Mouse (Mus musculus): Measurements from ENCODE around the gene Slc25a27. TPM values are rescaled to one million over a fixed set of nuclear protein-coding genes. Genes with fewer than 3 reads are reported as not detected.
A peak's percentile ranks its signal among the peaks of the same experiment; 100 is the strongest.

The Slc25a27 gene
- polyA plus RNA-seq, 1 experiment from 2014 or later, result 14.0 TPM

DNA sequence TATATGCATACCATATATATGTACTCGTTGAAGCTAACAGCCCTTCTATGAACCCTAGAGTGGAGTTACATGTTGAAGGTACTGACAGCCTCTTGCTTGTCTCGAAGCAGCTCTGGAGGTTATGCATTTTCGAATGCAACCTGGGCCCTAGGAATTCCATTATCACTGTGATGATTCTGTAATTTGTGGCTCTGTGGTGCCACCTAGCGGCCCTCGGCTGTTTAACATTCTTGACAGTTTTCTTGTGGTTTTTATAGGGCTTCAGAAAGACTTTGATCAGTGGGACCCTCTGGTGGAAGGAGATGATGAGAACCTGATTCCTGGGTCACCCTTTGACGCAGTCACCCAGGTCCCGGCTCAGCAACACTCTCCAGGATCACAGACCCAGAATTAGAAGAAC is 55.4 kb downstream of the Slc25a27 start:
- H3K9ac ChIP-seq (ENCODE audit: low read length), result no peak overlapping the region
- no peak overlapping the region for H3K4me3 ChIP-seq (ENCODE audit: low read depth, low read length)
- no peaks in the 10 kb centered on the region for H3K9me3 ChIP-seq (ENCODE audit: control insufficient read depth, low read length)
- no peak overlapping the region for H3K27ac ChIP-seq (ENCODE audit: low read depth)
- DNase-seq (ENCODE audit: low spot score), result peak; percentile 92
- H3K36me3 ChIP-seq (ENCODE audit: control insufficient read depth, insufficient read depth, low read length), result no peaks in the 10 kb centered on the region
- H3K27me3 ChIP-seq (replicated peaks; ENCODE audit: control insufficient read depth, insufficient read depth, low read length), result no peaks in the 10 kb centered on the region
- no peak for ATAC-seq (replicated peaks; ENCODE audit: low FRiP score, low TSS enrichment, low read depth)
- no peaks in the 10 kb centered on the region for H3K4me1 ChIP-seq (replicated peaks; ENCODE audit: control insufficient read depth, insufficient read depth, low read length)
- 23% methylated on average over 7 of the region's 7 CpGs for WGBS
- no peak overlapping the region for H3K4me2 ChIP-seq (ENCODE audit: low read length)

DNA sequence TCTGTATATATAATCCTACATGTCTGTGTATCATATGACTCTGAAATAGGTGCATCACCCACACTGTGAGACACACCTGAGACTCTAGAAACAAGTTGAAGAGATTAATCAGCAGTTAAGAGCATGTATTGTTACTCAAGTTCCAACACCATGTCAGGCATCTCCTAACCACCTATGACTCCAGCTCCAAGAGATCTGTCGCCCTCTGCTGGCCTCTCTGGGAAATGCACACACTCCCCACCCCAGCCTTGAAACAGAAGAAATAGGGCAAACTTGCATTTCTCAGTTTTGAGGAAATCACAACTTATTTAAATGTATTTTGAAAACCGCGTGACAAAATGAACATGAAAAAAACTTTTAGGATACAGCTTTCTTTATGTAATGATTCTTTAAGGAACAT is 60.3 kb downstream of the Slc25a27 start:
- no peaks in the 10 kb centered on the region for H3K27me3 ChIP-seq (replicated peaks; ENCODE audit: control insufficient read depth, insufficient read depth, low read length)
- no peak overlapping the region for H3K27ac ChIP-seq (ENCODE audit: low read depth)
- no peak overlapping the region for H3K4me2 ChIP-seq (ENCODE audit: low read length)
- no peaks in the 10 kb centered on the region for H3K4me1 ChIP-seq (replicated peaks; ENCODE audit: control insufficient read depth, insufficient read depth, low read length)
- no peak for ATAC-seq (replicated peaks; ENCODE audit: low FRiP score, low TSS enrichment, low read depth)
- H3K9ac ChIP-seq (ENCODE audit: low read length), result no peak overlapping the region
- WGBS, result 16% methylated on average over 3 of the region's 3 CpGs
- no peaks in the 10 kb centered on the region for H3K9me3 ChIP-seq (ENCODE audit: control insufficient read depth, low read length)
- no peak overlapping the region for H3K4me3 ChIP-seq (ENCODE audit: low read depth, low read length)
- no peaks in the 10 kb centered on the region for H3K36me3 ChIP-seq (ENCODE audit: control insufficient read depth, insufficient read depth, low read length)
- DNase-seq (ENCODE audit: low spot score), result peak; percentile 92

DNA sequence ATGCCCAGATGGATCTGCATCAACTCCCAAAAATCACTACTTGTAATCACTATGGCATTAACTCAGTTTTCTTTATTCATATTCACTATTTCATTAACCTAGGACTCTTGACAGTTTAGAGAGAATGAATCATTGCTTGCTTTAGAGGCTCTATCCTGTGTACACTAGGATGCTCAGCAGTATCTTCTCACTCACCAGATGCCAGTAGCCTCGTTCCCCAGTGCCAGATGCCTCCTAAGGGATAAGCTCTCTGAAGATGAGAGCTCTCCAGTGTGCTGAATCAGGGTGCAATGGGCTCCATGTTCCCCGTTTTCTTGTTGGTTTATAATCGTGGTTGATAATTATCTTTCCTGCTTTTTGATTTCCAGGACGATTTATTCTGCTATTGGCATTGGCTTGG is 68.3 kb downstream of the Slc25a27 start:
- H3K4me1 ChIP-seq (replicated peaks; ENCODE audit: control insufficient read depth, insufficient read depth, low read length), result no peaks in the 10 kb centered on the region
- no peak overlapping the region for H3K4me3 ChIP-seq (ENCODE audit: low read depth, low read length)
- no peak for DNase-seq (ENCODE audit: low spot score)
- H3K36me3 ChIP-seq (ENCODE audit: control insufficient read depth, insufficient read depth, low read length), result no peaks in the 10 kb centered on the region
- 63% methylated on average over 4 of the region's 4 CpGs for whole genome bisulfite sequencing
- H3K9me3 ChIP-seq (ENCODE audit: control insufficient read depth, low read length), result no peaks in the 10 kb centered on the region
- H3K27ac ChIP-seq (ENCODE audit: low read depth), result no peak overlapping the region
- H3K9ac ChIP-seq (ENCODE audit: low read length), result no peak overlapping the region
- H3K27me3 ChIP-seq (replicated peaks; ENCODE audit: control insufficient read depth, insufficient read depth, low read length), result no peaks in the 10 kb centered on the region
- no peak for ATAC-seq (replicated peaks; ENCODE audit: low FRiP score, low TSS enrichment, low read depth)
- H3K4me2 ChIP-seq (ENCODE audit: low read length), result no peak overlapping the region

DNA sequence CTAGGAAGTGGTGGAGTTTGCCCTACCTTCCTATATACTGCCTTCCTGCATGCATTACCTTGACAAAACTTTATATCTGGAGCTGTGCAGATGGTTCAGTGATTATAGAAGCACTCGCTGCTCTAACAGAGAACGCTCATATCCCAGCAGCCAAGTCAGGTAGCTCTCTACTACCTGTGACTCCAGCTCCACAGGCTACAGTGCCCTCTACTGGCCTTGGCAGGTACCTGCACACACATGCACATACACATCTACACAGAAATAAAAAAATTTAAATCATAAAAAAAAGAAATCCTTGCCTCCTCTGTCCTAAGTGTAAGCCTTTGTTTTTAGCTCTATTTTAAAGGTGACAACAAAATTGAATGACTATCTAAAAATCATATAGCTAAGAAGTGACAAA is 69.3 kb downstream of the Slc25a27 start:
- no peak overlapping the region for H3K9ac ChIP-seq (ENCODE audit: low read length)
- 94% methylated on average over 2 of the region's 2 CpGs for WGBS
- H3K9me3 ChIP-seq (ENCODE audit: control insufficient read depth, low read length), result no peaks in the 10 kb centered on the region
- H3K4me1 ChIP-seq (replicated peaks; ENCODE audit: control insufficient read depth, insufficient read depth, low read length), result no peaks in the 10 kb centered on the region
- no peaks in the 10 kb centered on the region for H3K36me3 ChIP-seq (ENCODE audit: control insufficient read depth, insufficient read depth, low read length)
- H3K27ac ChIP-seq (ENCODE audit: low read depth), result no peak overlapping the region
- ATAC-seq (replicated peaks; ENCODE audit: low FRiP score, low TSS enrichment, low read depth) (no peak), DNase-seq (ENCODE audit: low spot score) (no peak)
- no peak overlapping the region for H3K4me3 ChIP-seq (ENCODE audit: low read depth, low read length)
- H3K27me3 ChIP-seq (replicated peaks; ENCODE audit: control insufficient read depth, insufficient read depth, low read length), result no peaks in the 10 kb centered on the region
- no peak overlapping the region for H3K4me2 ChIP-seq (ENCODE audit: low read length)

DNA sequence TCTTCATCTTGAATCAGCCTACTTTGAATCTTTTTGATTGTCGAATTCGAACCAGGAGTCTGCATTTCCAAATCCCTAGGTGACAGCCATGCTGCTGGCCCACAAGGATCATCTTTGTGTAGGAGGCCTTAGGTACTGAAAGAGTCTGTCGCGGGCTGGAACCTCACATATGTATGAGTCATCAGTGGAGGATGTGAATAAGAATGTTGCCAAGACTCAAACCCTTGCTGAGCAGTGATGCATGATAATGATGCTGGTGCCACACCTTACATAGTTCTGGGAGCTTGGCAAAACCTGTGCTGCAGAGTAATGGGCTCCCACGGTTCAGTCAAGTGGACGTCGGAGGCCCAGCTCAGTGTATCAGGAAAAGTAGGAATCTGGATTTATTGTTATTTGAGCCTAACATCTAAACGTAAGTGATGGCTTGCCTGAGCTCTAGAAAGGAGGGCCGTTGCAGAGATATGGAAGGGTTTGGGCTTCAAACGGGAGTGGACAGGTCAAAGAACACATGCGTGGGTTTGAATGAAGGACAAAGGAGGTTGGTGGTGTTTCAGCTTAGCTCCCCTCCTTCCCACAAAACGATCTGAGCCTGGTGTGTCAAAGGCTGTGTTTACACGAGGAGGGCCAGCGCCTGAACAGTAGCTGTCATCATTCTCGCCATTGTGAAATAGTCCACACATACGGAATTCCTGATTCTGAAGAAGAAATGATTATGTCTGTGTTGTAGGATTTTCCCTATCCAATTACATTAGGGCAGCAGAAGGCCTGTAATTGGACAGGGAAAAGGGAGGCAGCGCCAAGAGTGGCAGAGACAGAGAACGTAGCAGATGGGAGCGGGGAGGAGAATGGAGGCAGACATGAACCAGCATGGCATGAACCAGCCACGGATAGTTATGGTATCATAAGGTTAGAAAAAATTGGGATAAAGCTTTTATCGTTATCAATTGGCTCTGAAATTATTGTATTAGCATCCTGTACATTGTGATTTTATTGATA is 74.4 kb downstream of the Slc25a27 start:
- H3K9ac ChIP-seq (ENCODE audit: low read length), result no peak overlapping the region
- ATAC-seq (replicated peaks; ENCODE audit: low FRiP score, low TSS enrichment, low read depth), result no peak
- H3K4me3 ChIP-seq (ENCODE audit: low read depth, low read length), result no peak overlapping the region
- H3K27ac ChIP-seq (ENCODE audit: low read depth), result no peak overlapping the region
- H3K4me2 ChIP-seq (ENCODE audit: low read length), result no peak overlapping the region
- H3K4me1 ChIP-seq (replicated peaks; ENCODE audit: control insufficient read depth, insufficient read depth, low read length), result no peaks in the 10 kb centered on the region
- H3K27me3 ChIP-seq (replicated peaks; ENCODE audit: control insufficient read depth, insufficient read depth, low read length), result no peaks in the 10 kb centered on the region
- DNase-seq (ENCODE audit: low spot score), result no peak
- 71% methylated on average over 21 of the region's 21 CpGs for WGBS
- H3K9me3 ChIP-seq (ENCODE audit: control insufficient read depth, low read length), result no peaks in the 10 kb centered on the region
- H3K36me3 ChIP-seq (ENCODE audit: control insufficient read depth, insufficient read depth, low read length), result no peaks in the 10 kb centered on the region

Other genes with a start within 250 kb of the Slc25a27 start
- 19.4 and 20.6 TPM in 2 replicates for gene Mep1a, start 164.4 kb downstream of the Slc25a27 start, polyA plus RNA-seq (2014; fragmentation: Nextera tagmentation; extraction: Ambion mirVana)
- gene Ankrd66, start 123.6 kb downstream of the Slc25a27 start, polyA plus RNA-seq (2014; fragmentation: Nextera tagmentation; extraction: Ambion mirVana), result 0.23 TPM in 1 of 2 replicates, not detected in the other
- gene Pla2g7, start 99.1 kb downstream of the Slc25a27 start, polyA plus RNA-seq (2014; fragmentation: Nextera tagmentation; extraction: Ambion mirVana), result 9.1 and 9.5 TPM in 2 replicates
- gene Tdrd6, start 36.9 kb downstream of the Slc25a27 start, polyA plus RNA-seq (2014; fragmentation: Nextera tagmentation; extraction: Ambion mirVana), result 0.15 and 0.17 TPM in 2 replicates
- gene Cyp39a1, start 211 bp upstream of the Slc25a27 start, polyA plus RNA-seq (2014; fragmentation: Nextera tagmentation; extraction: Ambion mirVana), result 17.0 TPM in 2 replicates
- 5.1 and 7.1 TPM in 2 replicates for gene Rcan2, start 134.1 kb upstream of the Slc25a27 start, polyA plus RNA-seq (2014; fragmentation: Nextera tagmentation; extraction: Ambion mirVana)